Mouse (Mus musculus): Measurements from ENCODE around the gene Pappa2. TPM values are rescaled to one million over a fixed set of nuclear protein-coding genes. Genes with fewer than 3 reads are reported as not detected.

Gene Pappa2
- polyA plus RNA-seq, 1 experiment, result 0.08 TPM

DNA sequence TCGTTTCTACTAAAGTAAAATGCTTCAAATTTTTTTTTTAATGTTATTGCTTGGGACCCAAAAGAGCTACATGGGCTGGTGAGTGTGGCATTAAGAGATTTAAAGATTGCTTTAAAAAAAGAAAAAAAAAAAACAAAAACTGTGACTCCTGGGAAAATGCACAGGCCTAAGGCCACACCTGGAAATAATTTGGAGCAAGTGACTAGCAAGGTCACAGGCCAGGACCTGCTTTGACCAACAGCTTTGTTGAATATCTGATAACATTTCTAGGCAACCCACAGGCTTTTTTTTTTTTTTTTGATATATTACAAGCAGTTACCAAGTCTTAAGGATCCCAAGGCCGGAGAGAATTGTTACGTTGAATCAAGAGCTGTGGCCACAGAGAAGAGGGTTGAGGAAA lies 39.3 kb downstream of the Pappa2 start:
- H3K27ac ChIP-seq (ENCODE audit: insufficient read depth, low read length), result no peak overlapping the region
- no peaks in the 10 kb centered on the region for H3K36me3 ChIP-seq (ENCODE audit: control insufficient read depth, insufficient read depth, low read length)
- TF ChIP-seq CTCF (IDR thresholded peaks at IDR 0.05; ENCODE audit: extremely low read depth, insufficient read depth, insufficient read length, insufficient replicate concordance) (no peak), POLR2A (IDR thresholded peaks at IDR 0.05; ENCODE audit: low read depth, low read length) (no peak)
- no peak for DNase-seq (ENCODE audit: low read depth in 1 of 2, low spot score in 2 of 2)
- H3K27me3 ChIP-seq (ENCODE audit: control insufficient read depth, insufficient read depth, low read length), result no peaks in the 10 kb centered on the region
- WGBS, result 87% methylated on average over 3 of the region's 3 CpGs
- no peaks in the 10 kb centered on the region for H3K4me1 ChIP-seq (ENCODE audit: control insufficient read depth, insufficient read depth, insufficient read length)
- H3K4me3 ChIP-seq (ENCODE audit: extremely low read depth, insufficient read depth, insufficient read length), result no peak overlapping the region

DNA sequence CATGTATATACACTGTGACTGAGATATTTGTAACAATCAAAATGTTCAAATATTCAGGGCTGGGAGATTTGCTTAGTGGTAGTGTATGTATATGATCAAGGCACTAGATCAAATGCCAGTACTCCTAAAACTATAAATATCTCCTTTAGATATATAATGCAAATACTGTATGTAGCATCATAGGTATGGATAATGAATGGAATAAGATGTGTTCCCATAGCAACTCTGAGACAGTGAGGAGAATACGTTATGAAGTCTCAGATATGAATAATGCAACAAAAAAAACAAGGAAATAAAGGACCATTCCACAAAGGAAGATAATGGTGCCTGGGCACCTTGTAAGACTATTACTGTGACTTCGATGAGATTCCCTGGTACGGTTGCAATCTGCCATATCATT lies 45.8 kb downstream of the Pappa2 start:
- TF ChIP-seq CTCF (IDR thresholded peaks at IDR 0.05; ENCODE audit: extremely low read depth, insufficient read depth, insufficient read length, insufficient replicate concordance) (no peak), POLR2A (IDR thresholded peaks at IDR 0.05; ENCODE audit: low read depth, low read length) (no peak)
- WGBS, result 81% methylated on average over 3 of the region's 3 CpGs
- no peak overlapping the region for H3K4me3 ChIP-seq (ENCODE audit: extremely low read depth, insufficient read depth, insufficient read length)

DNA sequence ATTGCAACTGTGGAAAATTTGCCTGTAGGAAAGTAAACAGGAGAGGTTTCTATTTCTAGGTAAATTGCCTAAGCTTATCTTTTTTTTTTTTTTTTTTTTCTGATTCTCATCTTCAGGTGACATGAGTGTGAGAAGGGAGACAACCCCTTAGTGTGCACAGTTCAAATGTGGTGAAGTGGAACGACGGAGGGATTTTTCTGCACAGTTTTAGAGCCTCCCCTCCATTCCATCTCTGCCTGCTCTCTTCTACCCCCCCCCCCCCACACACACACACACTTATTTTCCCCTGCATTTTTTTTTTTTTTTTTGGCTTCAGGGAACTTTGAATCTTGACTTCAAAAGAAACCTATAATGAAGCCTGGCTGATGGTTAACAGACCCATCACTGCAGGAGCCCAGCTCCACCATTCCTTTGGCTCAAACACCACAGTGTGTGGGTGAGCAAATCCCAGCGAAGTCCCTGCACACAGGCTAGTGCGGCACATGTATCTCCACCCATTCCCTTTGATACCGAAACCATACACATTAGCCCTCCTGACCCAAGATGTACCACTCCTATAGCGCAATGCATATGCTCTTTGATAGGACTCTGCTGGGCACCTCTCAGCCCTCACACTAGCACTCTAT lies 49.0 kb downstream of the Pappa2 start:
- no peak for TF ChIP-seq POLR2A (IDR thresholded peaks at IDR 0.05; ENCODE audit: low read depth, low read length)
- 88% methylated on average over 6 of the region's 6 CpGs for WGBS
- no peaks in the 10 kb centered on the region for H3K36me3 ChIP-seq (ENCODE audit: control insufficient read depth, insufficient read depth, low read length)
- no peak overlapping the region for H3K4me3 ChIP-seq (ENCODE audit: extremely low read depth, insufficient read depth, insufficient read length)
- no peaks in the 10 kb centered on the region for H3K27me3 ChIP-seq (ENCODE audit: control insufficient read depth, insufficient read depth, low read length)
- no peak overlapping the region for H3K27ac ChIP-seq (ENCODE audit: insufficient read depth, low read length)
- DNase-seq (ENCODE audit: low read depth in 1 of 2, low spot score in 2 of 2), result no peak
- H3K4me1 ChIP-seq (ENCODE audit: control insufficient read depth, insufficient read depth, insufficient read length), result no peaks in the 10 kb centered on the region

More for the DNA sequence above, 45.8 kb downstream of the Pappa2 start:
- no peaks in the 10 kb centered on the region for H3K27me3 ChIP-seq (ENCODE audit: control insufficient read depth, insufficient read depth, low read length)
- H3K27ac ChIP-seq (ENCODE audit: insufficient read depth, low read length), result no peak overlapping the region
- H3K36me3 ChIP-seq (ENCODE audit: control insufficient read depth, insufficient read depth, low read length), result no peaks in the 10 kb centered on the region
- no peaks in the 10 kb centered on the region for H3K4me1 ChIP-seq (ENCODE audit: control insufficient read depth, insufficient read depth, insufficient read length)
- DNase-seq (ENCODE audit: low read depth in 1 of 2, low spot score in 2 of 2), result no peak

DNA sequence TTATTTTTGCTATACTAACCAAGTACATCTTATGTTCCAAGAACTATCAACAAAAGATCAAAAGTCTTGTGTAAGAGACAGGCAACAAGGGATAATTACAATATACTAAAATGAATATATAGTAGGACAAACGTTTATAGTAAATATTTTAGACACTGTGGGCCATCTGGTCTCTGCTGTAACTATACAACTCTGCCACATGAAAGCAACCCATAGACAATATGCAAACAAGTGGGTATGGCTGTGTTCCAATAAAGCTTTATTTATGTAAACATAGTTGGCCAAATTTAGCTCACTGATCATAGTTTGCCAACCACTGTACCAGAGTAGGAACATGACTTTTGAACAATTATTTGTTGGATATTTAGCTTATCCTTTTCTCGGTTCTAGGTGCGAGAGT lies 50.9 kb downstream of the Pappa2 start:
- WGBS, result 77% methylated on average over 3 of the region's 3 CpGs
- H3K36me3 ChIP-seq (ENCODE audit: control insufficient read depth, insufficient read depth, low read length), result no peaks in the 10 kb centered on the region
- no peak for TF ChIP-seq POLR2A (IDR thresholded peaks at IDR 0.05; ENCODE audit: low read depth, low read length)
- no peak for TF ChIP-seq CTCF (IDR thresholded peaks at IDR 0.05; ENCODE audit: extremely low read depth, insufficient read depth, insufficient read length, insufficient replicate concordance)
- H3K4me3 ChIP-seq (ENCODE audit: extremely low read depth, insufficient read depth, insufficient read length), result no peak overlapping the region
- H3K4me1 ChIP-seq (ENCODE audit: control insufficient read depth, insufficient read depth, insufficient read length), result no peaks in the 10 kb centered on the region
- no peak for DNase-seq (ENCODE audit: low read depth in 1 of 2, low spot score in 2 of 2)
- H3K27ac ChIP-seq (ENCODE audit: insufficient read depth, low read length), result no peak overlapping the region
- no peaks in the 10 kb centered on the region for H3K27me3 ChIP-seq (ENCODE audit: control insufficient read depth, insufficient read depth, low read length)

DNA sequence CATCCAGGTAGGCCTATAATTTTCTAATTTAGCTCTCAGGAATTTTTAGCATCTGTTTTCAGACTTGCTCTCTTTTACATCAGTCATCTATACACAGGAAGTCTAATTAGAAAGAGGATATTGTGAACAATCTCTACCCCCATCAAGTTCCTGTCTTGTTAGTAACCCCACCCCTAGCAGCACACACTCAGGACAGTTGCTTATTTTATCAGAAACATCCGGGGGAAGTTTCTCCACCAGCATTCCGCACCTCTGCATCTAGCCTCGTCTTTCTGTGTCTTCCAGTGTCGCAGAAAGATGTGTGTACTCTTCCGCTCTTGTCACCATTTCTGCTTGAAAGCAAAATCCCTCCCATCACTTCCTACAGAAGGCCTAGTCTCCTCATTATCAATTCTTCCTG lies 59.8 kb downstream of the Pappa2 start:
- H3K4me1 ChIP-seq (ENCODE audit: control insufficient read depth, insufficient read depth, insufficient read length), result no peaks in the 10 kb centered on the region
- no peak overlapping the region for H3K4me3 ChIP-seq (ENCODE audit: extremely low read depth, insufficient read depth, insufficient read length)
- no peaks in the 10 kb centered on the region for H3K27me3 ChIP-seq (ENCODE audit: control insufficient read depth, insufficient read depth, low read length)
- WGBS, result 68% methylated on average over 5 of the region's 5 CpGs
- no peak for DNase-seq (ENCODE audit: low read depth in 1 of 2, low spot score in 2 of 2)
- no peak overlapping the region for H3K27ac ChIP-seq (ENCODE audit: insufficient read depth, low read length)
- no peak for TF ChIP-seq CTCF (IDR thresholded peaks at IDR 0.05; ENCODE audit: extremely low read depth, insufficient read depth, insufficient read length, insufficient replicate concordance)
- no peak for TF ChIP-seq POLR2A (IDR thresholded peaks at IDR 0.05; ENCODE audit: low read depth, low read length)
- no peaks in the 10 kb centered on the region for H3K36me3 ChIP-seq (ENCODE audit: control insufficient read depth, insufficient read depth, low read length)

DNA sequence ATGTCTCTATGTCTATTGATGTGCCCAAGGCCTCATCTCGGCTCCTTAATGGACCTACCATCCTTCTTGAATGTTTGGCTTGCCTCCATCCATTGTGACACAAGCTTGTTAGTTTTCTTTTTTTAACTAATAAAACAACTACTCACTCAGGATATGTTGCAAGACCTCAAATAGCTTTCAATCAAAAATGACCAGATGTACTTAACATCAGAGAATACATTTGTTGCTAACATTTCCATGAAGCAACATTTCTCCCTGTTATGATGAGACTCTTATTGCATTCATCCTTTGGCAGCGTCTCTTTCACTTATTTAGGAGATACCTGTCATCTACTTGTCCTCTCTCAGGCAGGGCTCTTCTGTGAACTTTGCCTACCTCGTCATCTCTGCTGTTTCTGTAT lies 61.4 kb downstream of the Pappa2 start:
- H3K4me3 ChIP-seq (ENCODE audit: extremely low read depth, insufficient read depth, insufficient read length), result no peak overlapping the region
- DNase-seq (ENCODE audit: low read depth in 1 of 2, low spot score in 2 of 2), result no peak
- H3K27me3 ChIP-seq (ENCODE audit: control insufficient read depth, insufficient read depth, low read length), result no peaks in the 10 kb centered on the region
- H3K4me1 ChIP-seq (ENCODE audit: control insufficient read depth, insufficient read depth, insufficient read length), result no peaks in the 10 kb centered on the region
- no peaks in the 10 kb centered on the region for H3K36me3 ChIP-seq (ENCODE audit: control insufficient read depth, insufficient read depth, low read length)
- H3K27ac ChIP-seq (ENCODE audit: insufficient read depth, low read length), result no peak overlapping the region
- TF ChIP-seq POLR2A (IDR thresholded peaks at IDR 0.05; ENCODE audit: low read depth, low read length), result no peak
- TF ChIP-seq CTCF (IDR thresholded peaks at IDR 0.05; ENCODE audit: extremely low read depth, insufficient read depth, insufficient read length, insufficient replicate concordance), result no peak
- WGBS, result 77% methylated on average over 3 of the region's 3 CpGs

DNA sequence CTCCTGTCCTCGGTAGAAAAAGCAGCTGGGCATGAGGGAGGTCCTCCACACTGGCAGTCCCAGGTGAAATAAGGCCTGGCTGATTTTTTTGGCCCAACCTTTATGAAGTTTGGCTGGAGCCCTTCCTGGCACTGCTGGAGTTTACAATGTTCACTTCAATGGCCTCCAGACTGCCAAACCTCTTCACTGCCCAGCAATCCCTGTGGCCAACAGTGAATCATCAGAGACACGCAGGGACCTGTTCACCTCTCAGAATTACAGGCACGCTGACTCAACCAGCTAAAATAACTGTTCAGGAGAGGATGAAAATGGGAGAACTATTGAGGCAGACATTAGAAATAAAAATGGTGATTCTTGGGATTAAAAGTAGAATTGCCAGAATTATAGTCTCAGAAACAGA lies 63.2 kb downstream of the Pappa2 start:
- H3K27ac ChIP-seq (ENCODE audit: insufficient read depth, low read length), result no peak overlapping the region
- no peaks in the 10 kb centered on the region for H3K4me1 ChIP-seq (ENCODE audit: control insufficient read depth, insufficient read depth, insufficient read length)
- H3K27me3 ChIP-seq (ENCODE audit: control insufficient read depth, insufficient read depth, low read length), result no peaks in the 10 kb centered on the region
- 89% methylated on average over 3 of the region's 3 CpGs for WGBS
- H3K36me3 ChIP-seq (ENCODE audit: control insufficient read depth, insufficient read depth, low read length), result no peaks in the 10 kb centered on the region
- TF ChIP-seq CTCF (IDR thresholded peaks at IDR 0.05; ENCODE audit: extremely low read depth, insufficient read depth, insufficient read length, insufficient replicate concordance) (no peak), POLR2A (IDR thresholded peaks at IDR 0.05; ENCODE audit: low read depth, low read length) (no peak)
- no peak overlapping the region for H3K4me3 ChIP-seq (ENCODE audit: extremely low read depth, insufficient read depth, insufficient read length)
- no peak for DNase-seq (ENCODE audit: low read depth in 1 of 2, low spot score in 2 of 2)

Data from spleen, adult 2 months (tissue).